Mouse (Mus musculus) layer of hippocampus, postnatal 25 days (tissue): ENCODE results near the gene Ugt1a8. TPM values are rescaled to one million over a fixed set of nuclear protein-coding genes. Genes with fewer than 3 reads are reported as not detected.

Source experiments
- DNase-seq, 2 experiments: peaks; one replicate each; pipeline ENCODE4 v3.0.0; 2022; ENCODE audit warnings: mixed read lengths in 2 of 2, low spot score in 1 of 2; ENCODE audit errors: extremely low spot score in 1 of 2
- total RNA-seq, 2 experiments: library from RNA; stranded (reverse); gene quantifications; 2 replicates each; pipeline ENCODE4 v1.2.3; 2021

Gene Ugt1a8
- total RNA-seq, 2 experiments from 2014 or later: not detected

- no peak for DNase-seq
Observed at GRCm38 (mm10) chr1:88233421-88234247, 146.0 kb downstream of the Ugt1a8 start.

GRCm38 (mm10) chr1:88234248-88234610 is 146.6 kb downstream of the Ugt1a8 start:
- no peak for DNase-seq

GRCm38 (mm10) chr1:88234646-88235045 is 147.0 kb downstream of the Ugt1a8 start:
- no peak for DNase-seq

GRCm38 (mm10) chr1:88235046-88235893 is 147.7 kb downstream of the Ugt1a8 start:
- DNase-seq: no peak

GRCm38 (mm10) chr1:88235894-88236415 is 148.3 kb downstream of the Ugt1a8 start:
- DNase-seq: no peak

GRCm38 (mm10) chr1:88237311-88237710 is 149.7 kb downstream of the Ugt1a8 start:
- no peak for DNase-seq

- no peak for DNase-seq
Observed at GRCm38 (mm10) chr1:88238771-88239170, 151.2 kb downstream of the Ugt1a8 start.

- no peak for DNase-seq
Observed at GRCm38 (mm10) chr1:88240072-88240471, 152.5 kb downstream of the Ugt1a8 start.

- DNase-seq: no peak
Observed at GRCm38 (mm10) chr1:88240579-88240978, 153.0 kb downstream of the Ugt1a8 start.

GRCm38 (mm10) chr1:88243861-88244260 is 156.2 kb downstream of the Ugt1a8 start:
- DNase-seq: no peak

- DNase-seq: no peak
Observed at GRCm38 (mm10) chr1:88245881-88246280, 158.3 kb downstream of the Ugt1a8 start.

- no peak for DNase-seq
Observed at GRCm38 (mm10) chr1:88246386-88246785, 158.8 kb downstream of the Ugt1a8 start.

GRCm38 (mm10) chr1:88247660-88248059 is 160.0 kb downstream of the Ugt1a8 start:
- DNase-seq: no peak

GRCm38 (mm10) chr1:88248658-88249057 is 161.0 kb downstream of the Ugt1a8 start:
- DNase-seq: no peak

- no peak for DNase-seq
Observed at GRCm38 (mm10) chr1:88249596-88249995, 162.0 kb downstream of the Ugt1a8 start.

- no peak for DNase-seq
Observed at GRCm38 (mm10) chr1:88250023-88250422, 162.4 kb downstream of the Ugt1a8 start.

- DNase-seq: no peak
Observed at GRCm38 (mm10) chr1:88253106-88253505, 165.5 kb downstream of the Ugt1a8 start.

- DNase-seq: no peak
Observed at GRCm38 (mm10) chr1:88253540-88253939, 165.9 kb downstream of the Ugt1a8 start.

GRCm38 (mm10) chr1:88254793-88255465 is 167.3 kb downstream of the Ugt1a8 start:
- DNase-seq: no peak

- no peak for DNase-seq
Observed at GRCm38 (mm10) chr1:88255466-88255857, 167.8 kb downstream of the Ugt1a8 start.
